Mouse (Mus musculus) naive thymus-derived CD4-positive, alpha-beta T cell, adult 5 months (primary cell): ENCODE results near the gene Vmn2r83. TPM values are rescaled to one million over a fixed set of nuclear protein-coding genes. Genes with fewer than 3 reads are reported as not detected.

ENCODE experiments used
- polyA plus RNA-seq: library from polyadenylated mRNA; unstranded; fragments of 100-300 nt; shearing (Covaris generic); gene quantifications from one replicate; pipeline ENCODE4 v1.2.1, GENCODE M21; 2017

Gene Vmn2r83
- polyA plus RNA-seq: not detected

GRCm38 (mm10) chr10:79468431-79468830 lies at the start of gene Vmn2r83:
Vmn2r83 (plus strand) TSS chr10:79468731.

GRCm38 (mm10) chr10:79533126-79533911 lies 64.8 kb downstream of the Vmn2r83 start, which contains the start of gene Plpp2:
Plpp2 (minus strand) TSS chr10:79533796.

Other genes with a start within 250 kb of the Vmn2r83 start
- not detected for gene Vmn2r81, start 221.0 kb upstream of the Vmn2r83 start, polyA plus RNA-seq
- not detected for gene Vmn2r82, start 112.2 kb upstream of the Vmn2r83 start, polyA plus RNA-seq
- 0.82 TPM for gene Plpp2, start 65.1 kb downstream of the Vmn2r83 start, polyA plus RNA-seq
- gene Mier2, start 86.5 kb downstream of the Vmn2r83 start, polyA plus RNA-seq: 62.4 TPM
- not detected for gene Theg, start 118.6 kb downstream of the Vmn2r83 start, polyA plus RNA-seq
- not detected for gene C2cd4c, start 145.3 kb downstream of the Vmn2r83 start, polyA plus RNA-seq
- gene Shc2, start 169.2 kb downstream of the Vmn2r83 start, polyA plus RNA-seq: not detected
- not detected for gene Odf3l2, start 177.0 kb downstream of the Vmn2r83 start, polyA plus RNA-seq
- not detected for gene Madcam1, start 195.8 kb downstream of the Vmn2r83 start, polyA plus RNA-seq
- gene Tpgs1, start 200.6 kb downstream of the Vmn2r83 start, polyA plus RNA-seq: 24.9 TPM
- gene Cdc34, start 213.5 kb downstream of the Vmn2r83 start, polyA plus RNA-seq: 81.2 TPM
- gene Gzmm, start 220.3 kb downstream of the Vmn2r83 start, polyA plus RNA-seq: 0.90 TPM
- gene Bsg, start 235.8 kb downstream of the Vmn2r83 start, polyA plus RNA-seq: 151 TPM
- gene Hcn2, start 247.9 kb downstream of the Vmn2r83 start, polyA plus RNA-seq: not detected